Comparison of ENCODE assay signal across 18 mouse cellular contexts in the genomic region with DNA sequence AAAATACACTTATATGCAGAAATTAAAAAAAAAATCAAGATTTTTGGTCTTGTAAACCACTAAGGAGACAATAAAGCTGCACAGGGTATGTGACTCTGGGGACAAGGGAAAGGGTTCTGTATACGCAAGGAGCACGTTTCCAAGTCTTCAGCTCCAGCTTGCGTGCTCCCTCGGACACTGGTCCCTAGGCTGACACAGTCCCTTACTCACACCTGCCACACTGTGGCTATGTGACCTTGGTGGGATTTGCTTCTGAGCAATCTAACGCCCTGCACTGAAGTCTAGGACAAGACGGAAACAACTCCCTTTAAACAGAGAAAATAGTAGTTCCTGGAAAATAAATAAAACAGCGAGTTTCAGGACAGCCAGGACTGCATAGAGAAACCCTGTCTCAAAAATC.
"Had no signal": no experiment of that assay in that cellular context is flagged by ENCODE, and none has a peak within 500 bp of the region (broad histone marks: within the 10 kb centered on the region; RNA-seq: fewer than 3 reads in every experiment).

No protein-coding gene starts in this region.

- H3K27ac ChIP-seq: kidney, postnatal 0 days; left cerebral cortex, adult 2 months; liver, embryonic 13.5 days; macrophage; midbrain, embryonic 12.5 days; midbrain, embryonic 15.5 days; neural tube, embryonic 12.5 days; neural tube, embryonic 15.5 days; stomach, postnatal 0 days had no signal

- DNase-seq: kidney, postnatal 25 days; layer of hippocampus, postnatal 36 days; liver, embryonic 13.5 days; lung, adult 2 months; right cerebral cortex, adult 18-20 months; right cerebral cortex, postnatal 14 days; right cerebral cortex, postnatal 4 days; thymus, adult 2 months; thymus, postnatal 14 days; thymus, postnatal 4 days had no signal

- H3K4me3 ChIP-seq: left cerebral cortex, adult 2 months; liver, embryonic 13.5 days; midbrain, embryonic 12.5 days; midbrain, embryonic 15.5 days; neural tube, embryonic 12.5 days; neural tube, embryonic 15.5 days had no signal

- H3K27me3 ChIP-seq: liver, embryonic 13.5 days; midbrain, embryonic 12.5 days; midbrain, embryonic 15.5 days; neural tube, embryonic 12.5 days; neural tube, embryonic 15.5 days had no signal

- H3K4me1 ChIP-seq: liver, embryonic 13.5 days; midbrain, embryonic 12.5 days; midbrain, embryonic 15.5 days; neural tube, embryonic 12.5 days had no signal

- H3K9ac ChIP-seq: liver, embryonic 13.5 days; midbrain, embryonic 12.5 days; midbrain, embryonic 15.5 days; neural tube, embryonic 12.5 days; neural tube, embryonic 15.5 days had no signal

- H3K36me3 ChIP-seq: midbrain, embryonic 15.5 days had no signal

- H3K4me2 ChIP-seq: liver, embryonic 13.5 days; midbrain, embryonic 12.5 days; midbrain, embryonic 15.5 days; neural tube, embryonic 12.5 days; neural tube, embryonic 15.5 days had no signal

- ATAC-seq: midbrain, embryonic 15.5 days had no signal

- H3K9me3 ChIP-seq: liver, embryonic 13.5 days; midbrain, embryonic 12.5 days; midbrain, embryonic 15.5 days; neural tube, embryonic 12.5 days; neural tube, embryonic 15.5 days had no signal
